Mouse (Mus musculus) gastrocnemius, postnatal 10 days (tissue): ENCODE data around the gene Adpgk. TPM values are rescaled to one million over a fixed set of nuclear protein-coding genes. Genes with fewer than 3 reads are reported as not detected.
"Not testable (repeated sequence)": the region's sequence is repeated elsewhere in the genome, so short reads cannot be mapped to it uniquely, and the experiment has no call there.

ENCODE experiments used
- DNase-seq: peaks from one replicate; pipeline ENCODE4 v3.0.0; 2021; ENCODE audit warnings: mixed read lengths
- total RNA-seq, 2 experiments: library from RNA; stranded (reverse); gene quantifications; 2 replicates each; pipeline ENCODE4 v1.2.3; 2021

Adpgk gene
- total RNA-seq, 2 experiments from 2014 or later: 10.3 to 15.7 TPM

DNA sequence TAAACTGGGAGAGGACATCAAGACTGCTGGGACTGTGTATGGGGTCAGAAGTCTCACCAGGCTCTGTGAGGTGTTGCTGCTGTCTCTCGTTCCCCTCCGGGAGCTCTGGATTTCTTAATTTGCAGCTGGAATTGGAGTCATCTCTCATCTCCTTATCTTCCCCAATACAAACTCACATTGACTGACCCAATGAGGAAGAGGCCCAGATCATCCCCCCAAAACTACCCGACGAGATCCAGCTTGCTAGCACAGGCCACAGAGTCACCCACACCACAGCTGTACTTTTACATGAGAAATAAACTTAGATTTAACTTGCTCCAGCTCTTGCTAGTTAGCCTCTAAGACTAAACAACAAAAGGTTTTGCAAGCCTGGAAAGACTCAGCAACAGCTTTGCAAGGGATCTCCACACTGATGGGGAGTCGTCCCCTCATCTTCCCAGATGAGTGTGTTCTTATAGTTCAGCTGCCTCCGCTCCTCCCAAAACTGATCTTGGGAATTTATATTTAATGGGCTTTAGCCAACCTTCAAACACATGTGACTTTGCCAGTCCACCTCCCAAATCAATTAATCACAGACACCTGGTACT is 1.7 kb upstream of the Adpgk start:
- no peak for DNase-seq

- no peak for DNase-seq
These were observed 532 bp downstream of the Adpgk start for GRCm38 (mm10) chr9:59291688-59292492.

DNA sequence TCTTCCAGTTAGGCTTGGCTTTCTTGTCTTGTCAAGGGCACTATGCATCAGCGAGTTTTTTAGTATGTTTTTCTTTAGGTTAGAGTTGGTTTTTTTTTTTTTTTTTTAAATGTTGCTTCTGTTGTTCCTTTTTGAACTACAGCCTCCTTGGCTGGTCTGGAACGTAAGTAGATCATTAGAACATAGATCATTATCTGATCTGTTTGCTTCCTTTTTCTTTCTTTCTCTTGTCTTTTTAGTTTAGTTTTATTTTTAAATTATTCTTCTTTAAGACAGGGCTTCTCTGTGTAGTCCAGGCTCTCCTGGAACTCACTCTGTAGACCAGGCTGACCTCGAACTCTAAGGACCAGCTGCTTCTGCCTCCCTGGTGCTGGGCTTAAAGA is 1.1 kb downstream of the Adpgk start:
- DNase-seq: no peak

GRCm38 (mm10) chr9:59296419-59296818 is 5.1 kb downstream of the Adpgk start:
- DNase-seq: no peak

- no peak for DNase-seq
These were observed 16.5 kb downstream of the Adpgk start for GRCm38 (mm10) chr9:59307890-59308289.

GRCm38 (mm10) chr9:59310582-59311283 is 19.4 kb downstream of the Adpgk start:
- DNase-seq: no peak

GRCm38 (mm10) chr9:59311284-59311670 is 19.9 kb downstream of the Adpgk start:
- DNase-seq: no peak

DNA sequence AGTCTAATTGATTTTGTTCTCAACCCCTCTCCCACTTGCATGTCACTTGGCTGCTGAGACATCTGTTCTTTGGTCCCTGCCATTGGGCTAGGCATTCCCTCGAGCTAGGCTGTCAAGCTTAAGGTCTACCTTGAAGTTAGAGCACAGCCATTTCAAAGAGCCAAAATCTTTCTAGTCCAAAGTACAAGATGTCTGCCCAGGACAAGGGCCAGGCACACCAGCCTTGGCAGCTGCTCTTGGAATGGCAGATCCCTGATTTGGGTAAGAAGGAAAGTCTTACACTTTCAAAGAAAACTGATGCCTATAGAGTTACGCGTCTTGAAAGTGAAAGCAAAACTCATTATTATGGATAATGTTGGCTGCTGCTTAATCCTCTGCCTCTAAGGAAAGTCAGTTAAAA is 24.8 kb downstream of the Adpgk start:
- no peak for DNase-seq

DNA sequence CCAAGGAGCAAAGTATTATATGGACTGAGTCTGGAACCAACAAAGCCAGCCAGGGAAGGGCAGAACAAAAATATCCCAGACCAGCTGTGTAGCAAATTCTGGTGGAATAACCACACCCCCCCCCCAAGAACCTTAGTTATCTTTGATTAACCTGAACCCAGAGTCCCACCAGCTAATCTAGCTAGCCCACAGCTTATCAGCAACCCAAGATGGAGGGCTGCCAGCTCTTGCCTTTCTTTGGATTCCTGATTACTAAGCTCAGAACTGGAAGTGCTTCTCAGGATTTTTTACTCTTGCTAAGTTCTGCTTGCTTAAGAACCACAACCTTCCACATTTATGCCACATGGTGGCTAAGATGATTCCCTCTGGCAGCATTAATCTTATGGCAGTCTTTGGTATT is 33.0 kb downstream of the Adpgk start:
- DNase-seq: no peak

DNA sequence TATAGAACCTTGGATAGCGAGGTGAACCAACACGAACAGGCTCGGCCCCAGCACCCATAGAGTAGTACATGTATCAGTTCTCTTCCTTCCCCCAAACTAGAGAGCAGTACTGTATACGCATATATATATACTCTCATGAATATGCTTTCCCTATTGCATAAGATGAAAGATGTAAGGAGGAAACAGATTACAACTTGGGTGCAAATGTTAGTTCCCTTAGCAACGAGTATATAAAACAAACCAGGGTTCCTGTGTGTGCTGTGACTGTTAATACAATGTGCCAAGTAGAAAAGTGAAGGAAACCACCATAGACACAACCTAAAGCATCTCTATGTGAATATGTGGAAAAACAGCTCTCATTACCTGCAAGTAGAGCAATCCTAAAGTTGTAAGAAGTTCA is 38.7 kb downstream of the Adpgk start:
- DNase-seq: no peak

- no peak for DNase-seq
These were observed 45.2 kb downstream of the Adpgk start for GRCm38 (mm10) chr9:59336539-59336938.

GRCm38 (mm10) chr9:59337889-59338288 is 46.5 kb downstream of the Adpgk start:
- DNase-seq: no peak

DNA sequence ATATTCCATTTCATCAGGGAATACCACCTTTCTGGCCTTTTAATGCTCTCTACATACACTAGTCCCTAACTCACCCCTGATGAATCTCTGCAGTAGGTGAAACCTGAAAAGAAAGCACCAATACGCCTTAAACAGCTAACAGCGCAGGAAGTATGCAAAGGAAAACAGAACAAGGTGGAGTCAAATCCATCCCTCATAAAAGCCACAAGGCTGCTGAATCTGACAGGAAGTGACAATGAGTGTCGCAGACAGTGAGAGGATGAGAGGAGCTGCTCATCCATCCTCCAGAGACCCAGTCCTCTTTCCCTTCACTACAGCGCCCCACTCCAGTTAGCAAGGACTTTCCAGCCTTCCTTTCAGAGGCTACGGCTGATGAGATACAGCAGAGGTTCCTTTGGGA is 47.1 kb downstream of the Adpgk start:
- DNase-seq: no peak

DNA sequence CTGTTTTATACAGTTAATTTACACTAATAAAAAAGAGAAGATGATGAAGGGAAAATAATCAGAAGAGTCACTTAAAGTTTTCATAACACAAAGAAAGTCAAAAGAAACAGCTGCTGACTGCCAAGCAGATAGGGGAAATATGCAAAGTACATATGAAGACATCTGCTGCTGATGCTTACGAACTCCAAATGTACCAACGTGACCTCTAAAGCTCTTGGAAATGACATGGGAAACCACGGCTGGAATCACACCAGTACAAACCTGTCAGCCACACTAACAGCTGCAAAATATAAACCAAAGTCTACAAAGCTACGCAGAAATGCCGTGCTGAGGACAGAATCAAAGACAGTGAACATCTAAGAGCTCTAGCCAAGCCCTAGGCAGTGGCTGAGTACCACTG is 47.7 kb downstream of the Adpgk start:
- no peak for DNase-seq

DNA sequence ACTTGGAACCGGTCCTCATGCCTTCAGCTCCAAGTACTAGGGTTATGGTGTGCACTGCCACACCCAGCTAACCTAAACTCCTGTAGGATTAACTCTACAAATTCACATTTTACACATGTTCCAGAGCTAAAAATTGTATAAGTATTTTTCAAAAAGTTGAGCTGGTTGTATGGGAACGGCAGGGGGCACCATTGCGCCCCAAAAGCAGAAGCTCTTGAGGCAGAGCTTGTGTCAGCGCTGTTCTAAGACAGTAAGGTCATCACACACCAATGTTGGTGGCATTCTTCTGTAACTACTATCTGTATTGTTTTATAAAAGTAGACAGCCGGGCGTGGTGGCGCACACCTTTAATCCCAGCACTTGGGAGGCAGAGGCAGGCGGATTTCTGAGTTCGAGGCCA is 48.6 kb downstream of the Adpgk start:
- DNase-seq: peak; percentile 29

- DNase-seq: no peak
These were observed 54.8 kb downstream of the Adpgk start for GRCm38 (mm10) chr9:59346176-59346575.

DNA sequence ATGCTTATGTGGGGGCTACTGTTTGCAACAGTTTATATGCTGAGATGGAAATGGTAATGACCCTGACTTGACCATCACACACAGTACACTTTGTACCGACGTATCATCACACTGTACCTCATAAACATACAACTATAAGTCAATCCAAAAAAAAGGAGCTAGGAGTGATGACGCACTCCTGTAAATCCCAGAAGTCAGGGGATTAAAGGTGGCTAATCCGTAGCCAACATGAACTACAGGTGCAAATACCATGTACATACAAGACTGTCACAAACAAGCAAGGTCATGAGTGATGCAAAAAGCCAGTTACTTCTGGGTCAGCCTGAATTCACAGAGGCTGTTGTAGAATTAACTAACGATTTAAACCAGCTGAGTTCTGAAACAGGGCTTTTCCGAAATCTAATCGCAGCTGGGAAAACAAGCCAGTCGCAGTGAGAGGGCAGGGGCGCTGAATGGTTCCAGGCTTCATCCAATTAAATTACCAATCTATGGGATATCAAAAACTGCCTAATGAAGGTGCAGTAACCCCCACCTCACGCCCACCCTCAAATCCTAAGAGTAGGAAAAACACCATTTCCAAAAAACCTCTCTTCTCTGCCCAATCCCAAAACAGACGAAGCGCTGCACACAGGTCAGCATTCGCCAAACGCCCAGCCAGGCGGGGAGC is 61.4 kb downstream of the Adpgk start:
- no peak for DNase-seq

DNA sequence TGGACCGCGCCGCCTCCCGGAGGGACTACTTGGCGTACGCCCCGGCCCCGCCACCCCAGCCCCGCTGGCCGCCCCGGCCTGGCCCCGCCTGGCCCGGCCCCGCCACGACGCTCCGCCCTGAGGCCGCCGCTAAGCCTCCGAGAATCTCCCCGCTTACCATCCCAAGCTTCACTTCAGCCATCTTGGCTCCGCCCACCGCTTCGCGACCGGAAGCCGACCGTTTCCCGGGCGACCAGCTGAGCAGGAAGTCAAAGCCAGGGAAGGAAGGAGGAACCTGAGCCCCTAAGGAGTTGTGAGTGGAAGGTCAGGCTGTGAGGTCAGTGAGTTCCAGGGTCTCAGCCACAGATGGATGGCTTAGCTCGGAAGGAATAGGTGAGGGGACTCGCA is 61.9 kb downstream of the Adpgk start, which contains the start of gene Bbs4:
Gene Bbs4, minus strand, starts transcription at position 256 of the 387 bp plus-strand sequence.
- DNase-seq: peak; percentile 91

DNA sequence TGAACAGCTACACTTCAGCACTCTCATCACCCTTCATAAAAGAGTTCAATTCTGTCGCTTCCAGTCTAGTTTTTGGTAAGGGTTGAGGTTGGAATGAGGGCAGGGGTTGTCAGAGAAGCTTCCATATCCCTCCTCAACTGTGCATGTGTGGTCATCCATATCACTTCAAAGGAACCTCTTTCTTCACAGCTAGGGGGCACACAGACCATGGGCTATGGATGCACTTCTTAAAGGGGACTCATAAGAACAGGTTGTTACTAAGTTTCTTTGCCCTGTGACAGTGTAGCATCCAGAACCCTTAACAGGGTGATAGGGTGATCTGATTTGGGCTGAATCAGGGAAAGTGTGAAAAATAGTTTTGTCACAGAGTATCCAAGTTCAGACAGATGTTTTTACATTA is 66.7 kb downstream of the Adpgk start:
- DNase-seq: not testable (repeated sequence)

DNA sequence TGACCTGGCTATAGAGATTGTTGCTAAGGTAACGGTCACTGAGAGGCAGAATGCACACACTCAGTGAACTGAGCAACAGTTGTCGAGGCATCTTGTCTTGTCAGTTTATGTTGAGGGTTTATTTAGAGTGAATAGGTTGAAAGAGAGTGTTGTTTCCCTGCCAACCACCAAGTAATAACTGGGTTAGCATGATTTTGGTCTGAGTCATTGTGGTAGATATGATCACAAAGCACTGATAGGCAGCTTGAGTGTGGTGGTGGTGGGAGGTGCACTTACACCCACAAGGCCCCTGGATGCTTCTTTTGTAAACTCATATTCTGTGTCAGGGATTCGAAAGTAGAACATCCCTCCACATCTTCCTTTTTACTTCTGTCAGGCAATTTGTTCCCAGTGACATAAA is 69.1 kb downstream of the Adpgk start:
- DNase-seq: not testable (repeated sequence)

DNA sequence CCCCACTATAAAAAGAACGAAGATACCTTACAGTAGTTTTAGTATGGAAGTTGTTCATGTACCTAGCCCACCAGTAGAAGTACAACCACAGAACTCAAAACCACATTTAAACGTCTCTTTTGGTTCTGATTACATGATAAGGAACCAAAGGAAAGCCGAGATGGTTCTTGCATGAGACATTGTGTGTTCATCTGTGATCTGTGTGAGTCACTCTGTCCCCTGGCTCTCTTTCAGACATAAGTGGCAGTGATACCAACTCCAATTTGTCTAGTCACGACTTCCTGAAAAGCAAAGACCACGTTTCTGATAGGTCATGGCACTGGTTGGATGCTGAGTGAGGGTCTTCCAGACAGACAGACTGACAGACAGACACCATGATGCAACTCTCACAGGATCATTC is 77.9 kb downstream of the Adpgk start:
- DNase-seq: no peak

DNA sequence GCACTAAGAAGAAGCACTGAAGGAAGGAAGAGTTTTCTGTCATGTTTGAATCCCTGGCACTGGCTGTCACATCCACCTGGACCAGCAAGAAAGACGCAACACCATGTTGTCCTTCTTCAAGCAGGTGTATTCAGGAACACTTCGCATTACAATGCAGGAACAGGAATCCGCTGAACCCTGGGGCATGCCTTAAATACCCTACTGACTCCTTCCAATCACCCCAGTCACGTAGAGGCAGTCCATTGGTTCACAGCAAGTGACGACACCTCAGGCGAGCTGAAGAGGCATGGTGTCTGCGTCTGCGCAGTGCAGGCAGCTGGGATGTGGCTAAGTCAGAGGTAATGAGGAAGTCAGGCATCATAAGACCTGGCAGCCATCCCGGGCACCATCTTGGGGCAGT is 78.3 kb downstream of the Adpgk start:
- DNase-seq: no peak
